Mouse (Mus musculus) heart, embryonic 13.5 days (tissue): ENCODE results near the gene Dennd6b. TPM values are rescaled to one million over a fixed set of nuclear protein-coding genes. Genes with fewer than 3 reads are reported as not detected.
A peak's percentile ranks its signal among the peaks of the same experiment; 100 is the strongest.

Source experiments
- ATAC-seq: fragments of 200-750 bp; cut with Nextera tagmentation; 2 replicates; pipeline ENCODE4 v1.8.0; 2017; ENCODE audit warnings: moderate TSS enrichment; ENCODE audit not compliant: insufficient number of reproducible peaks, low FRiP score, low TSS enrichment; ENCODE audit errors: extremely low read depth
- H3K27ac ChIP-seq: fragments of 300-500 bp; sonication (generic); replicated peaks from 2 replicates; pipeline ENCODE4 v1.5.1; 2015; ENCODE audit warnings: moderate library complexity, mild to moderate bottlenecking, inconsistent platforms
- H3K27me3 ChIP-seq: fragments of 300-500 bp; sonication (generic); replicated peaks from 2 replicates; pipeline ENCODE4 v1.6.1; 2015; ENCODE audit warnings: mild to moderate bottlenecking, inconsistent platforms
- H3K36me3 ChIP-seq: fragments of 300-500 bp; sonication (generic); 2 replicates; pipeline ENCODE4 v1.6.1; 2015; ENCODE audit warnings: mild to moderate bottlenecking, inconsistent platforms
- H3K4me1 ChIP-seq: fragments of 300-500 bp; sonication (generic); 2 replicates; pipeline ENCODE4 v1.6.1; 2015; ENCODE audit warnings: inconsistent platforms
- H3K4me2 ChIP-seq: fragments of 300-500 bp; sonication (generic); 2 replicates; pipeline ENCODE4 v1.6.1; 2015; ENCODE audit warnings: inconsistent platforms, mild to moderate bottlenecking, moderate library complexity
- H3K4me3 ChIP-seq: fragments of 300-500 bp; sonication (generic); 2 replicates; pipeline ENCODE4 v1.5.1; 2015; ENCODE audit warnings: moderate library complexity, mild to moderate bottlenecking, inconsistent platforms
- H3K9ac ChIP-seq: fragments of 300-500 bp; sonication (generic); 2 replicates; pipeline ENCODE4 v1.6.1; 2015; ENCODE audit warnings: inconsistent platforms, mild to moderate bottlenecking, moderate library complexity
- H3K9me3 ChIP-seq: fragments of 300-500 bp; sonication (generic); 2 replicates; pipeline ENCODE4 v1.6.1; 2016; ENCODE audit warnings: inconsistent platforms
- WGBS: fragments of 180-500 bp; shearing (Covaris S2); methylation state at CpG from one replicate; pipeline ENCODE4 v1.1.7; 2015; ENCODE audit warnings: mixed read lengths; 5-methylcytosine and 5-hydroxymethylcytosine counted together
- polyA plus RNA-seq: library from polyadenylated mRNA; unstranded; fragments of >200 nt; fragmentation: Nextera tagmentation; extraction: Ambion mirVana; gene quantifications from 2 replicates; pipeline ENCODE4 v1.2.1, GENCODE M21; 2015

Dennd6b gene
- polyA plus RNA-seq, 1 experiment from 2014 or later = 17.4 TPM

GRCm38 (mm10) chr15:89210915-89211715 lies 14.8 kb upstream of the Dennd6b start, which contains the start of gene Ppp6r2:
TSS of gene Ppp6r2 (plus strand) at chr15:89211553.
- H3K36me3 ChIP-seq = peaks cover 5% of the 10 kb centered on the region
- 2% methylated on average over 59 of the region's 73 CpGs for WGBS
- H3K27me3 ChIP-seq = no peaks in the 10 kb centered on the region
- peak; percentile 81 for ATAC-seq
- peaks cover 46% of the 10 kb centered on the region for H3K4me1 ChIP-seq
- H3K9ac ChIP-seq = peak within 1 kb of the TSS; percentile 96
- H3K4me2 ChIP-seq = peak within 1 kb of the TSS; percentile 85
- H3K4me3 ChIP-seq = peak within 1 kb of the TSS; percentile 95
- no peaks in the 10 kb centered on the region for H3K9me3 ChIP-seq
- peak within 1 kb of the TSS; percentile 91 for H3K27ac ChIP-seq

GRCm38 (mm10) chr15:89209886-89210761 lies 13.8 kb upstream of the Dennd6b start:
- H3K36me3 ChIP-seq = no peaks in the 10 kb centered on the region
- H3K9ac ChIP-seq = peak overlapping the region; percentile 82
- no peaks in the 10 kb centered on the region for H3K27me3 ChIP-seq
- H3K9me3 ChIP-seq = no peaks in the 10 kb centered on the region
- peak overlapping the region; percentile 95 for H3K4me3 ChIP-seq
- 16% methylated on average over 22 of the region's 22 CpGs for WGBS
- H3K4me1 ChIP-seq = peaks cover 37% of the 10 kb centered on the region
- peak overlapping the region; percentile 85 for H3K4me2 ChIP-seq
- 0 out of 2 replicates have a peak, but pooled peaks have one; percentile 15 for ATAC-seq
- peak overlapping the region; percentile 91 for H3K27ac ChIP-seq

- Histone ChIP-seq H3K9me3 (peaks cover 12% of the 10 kb centered on the region), H3K4me2 (no peak overlapping the region), H3K4me1 (peaks cover 13% of the 10 kb centered on the region), H3K4me3 (no peak overlapping the region), H3K36me3 (no peaks in the 10 kb centered on the region), H3K27me3 (no peaks in the 10 kb centered on the region), H3K27ac (no peak overlapping the region), H3K9ac (no peak overlapping the region)
- WGBS = 86% methylated on average over 4 of the region's 4 CpGs
- no peak for ATAC-seq
Measured at GRCm38 (mm10) chr15:89207457-89207856, 11.2 kb upstream of the Dennd6b start.

- H3K27me3 ChIP-seq = no peaks in the 10 kb centered on the region
- peaks cover 19% of the 10 kb centered on the region for H3K4me1 ChIP-seq
- ATAC-seq = no peak
- H3K36me3 ChIP-seq = 0 out of 2 replicates have a peak, but pooled peaks cover 2% of the 10 kb centered on the region
- H3K4me3 ChIP-seq = peak overlapping the region; percentile 98
- no peaks in the 10 kb centered on the region for H3K9me3 ChIP-seq
- WGBS = 67% methylated on average over 15 of the region's 15 CpGs
- peak overlapping the region; percentile 99 for H3K27ac ChIP-seq
- peak overlapping the region; percentile 99 for H3K9ac ChIP-seq
- H3K4me2 ChIP-seq = peak overlapping the region; percentile 77
Measured at GRCm38 (mm10) chr15:89197056-89197455, 760 bp upstream of the Dennd6b start.

- H3K9ac ChIP-seq = peak overlapping the region; percentile 99
- peaks cover 2% of the 10 kb centered on the region; the same call in 1 of the 2 replicates for H3K36me3 ChIP-seq
- peak overlapping the region; percentile 98 for H3K4me3 ChIP-seq
- no peaks in the 10 kb centered on the region for H3K9me3 ChIP-seq
- peak overlapping the region; percentile 77 for H3K4me2 ChIP-seq
- under 1% methylated on average over 25 of the region's 25 CpGs for WGBS
- H3K27me3 ChIP-seq = no peaks in the 10 kb centered on the region
- H3K4me1 ChIP-seq = peaks cover 19% of the 10 kb centered on the region
- H3K27ac ChIP-seq = peak overlapping the region; percentile 99
- peak; percentile 87 for ATAC-seq
Measured at GRCm38 (mm10) chr15:89195690-89196312, 495 bp downstream of the Dennd6b start.

GRCm38 (mm10) chr15:89195261-89195681 lies 1.0 kb downstream of the Dennd6b start:
- Histone ChIP-seq H3K27ac (peak overlapping the region; percentile 99), H3K27me3 (no peaks in the 10 kb centered on the region), H3K36me3 (peaks cover 7% of the 10 kb centered on the region; the same call in 1 of the 2 replicates), H3K9ac (peak overlapping the region; percentile 99), H3K4me2 (peak overlapping the region; percentile 77), H3K4me3 (peak overlapping the region; percentile 98), H3K4me1 (peaks cover 19% of the 10 kb centered on the region), H3K9me3 (no peaks in the 10 kb centered on the region)
- WGBS = 28% methylated on average over 6 of the region's 6 CpGs
- no peak for ATAC-seq

GRCm38 (mm10) chr15:89184937-89185227 lies 11.4 kb downstream of the Dennd6b start:
- Histone ChIP-seq H3K36me3 (peaks cover 41% of the 10 kb centered on the region), H3K4me2 (no peak overlapping the region), H3K27ac (no peak overlapping the region), H3K4me3 (no peak overlapping the region), H3K9me3 (no peaks in the 10 kb centered on the region), H3K9ac (no peak overlapping the region), H3K27me3 (no peaks in the 10 kb centered on the region), H3K4me1 (peaks cover 21% of the 10 kb centered on the region)
- WGBS = 90% methylated on average over 5 of the region's 5 CpGs
- ATAC-seq = no peak

- Histone ChIP-seq H3K27ac (no peak overlapping the region), H3K9ac (no peak overlapping the region), H3K4me3 (no peak overlapping the region), H3K4me1 (peaks cover 26% of the 10 kb centered on the region), H3K27me3 (no peaks in the 10 kb centered on the region), H3K36me3 (peaks cover 36% of the 10 kb centered on the region), H3K4me2 (no peak overlapping the region), H3K9me3 (no peaks in the 10 kb centered on the region)
- no peak for ATAC-seq
- WGBS = 68% methylated on average over 5 of the region's 5 CpGs
Measured at GRCm38 (mm10) chr15:89184141-89184936, 12.0 kb downstream of the Dennd6b start.

- WGBS = 63% methylated on average over 5 of the region's 5 CpGs
- no peaks in the 10 kb centered on the region for H3K27me3 ChIP-seq
- ATAC-seq = no peak
- H3K4me1 ChIP-seq = peaks cover 41% of the 10 kb centered on the region
- peak overlapping the region; percentile 95 for H3K27ac ChIP-seq
- H3K4me3 ChIP-seq = no peak overlapping the region
- no peaks in the 10 kb centered on the region for H3K9me3 ChIP-seq
- H3K9ac ChIP-seq = 0 out of 2 replicates have a peak overlapping the region, but pooled peaks have one; percentile 5
- peaks cover 23% of the 10 kb centered on the region for H3K36me3 ChIP-seq
- H3K4me2 ChIP-seq = 0 out of 2 replicates have a peak overlapping the region, but pooled peaks have one; percentile 92
Measured at GRCm38 (mm10) chr15:89182842-89183241, 13.5 kb downstream of the Dennd6b start.

- Histone ChIP-seq H3K9ac (0 out of 2 replicates have a peak overlapping the region, but pooled peaks have one; percentile 5), H3K4me3 (no peak overlapping the region), H3K4me2 (peak overlapping the region; percentile 92), H3K9me3 (no peaks in the 10 kb centered on the region), H3K27me3 (no peaks in the 10 kb centered on the region), H3K4me1 (peaks cover 46% of the 10 kb centered on the region), H3K36me3 (peaks cover 20% of the 10 kb centered on the region), H3K27ac (peak overlapping the region; percentile 95)
- WGBS = 18% methylated on average over 6 of the region's 6 CpGs
- ATAC-seq = no peak; the same call in 1 of the 2 replicates
Measured at GRCm38 (mm10) chr15:89182328-89182741, 14.0 kb downstream of the Dennd6b start.
